Mouse (Mus musculus) A20 (cell line): ENCODE data around the gene Dnajc6.
A peak's percentile ranks its signal among the peaks of the same experiment; 100 is the strongest.

Experiments
- DNase-seq: peaks from one replicate; pipeline ENCODE4 v3.0.0-alpha.2; 2011; ENCODE audit warnings: low read depth, low spot score

Gene Dnajc6

DNA sequence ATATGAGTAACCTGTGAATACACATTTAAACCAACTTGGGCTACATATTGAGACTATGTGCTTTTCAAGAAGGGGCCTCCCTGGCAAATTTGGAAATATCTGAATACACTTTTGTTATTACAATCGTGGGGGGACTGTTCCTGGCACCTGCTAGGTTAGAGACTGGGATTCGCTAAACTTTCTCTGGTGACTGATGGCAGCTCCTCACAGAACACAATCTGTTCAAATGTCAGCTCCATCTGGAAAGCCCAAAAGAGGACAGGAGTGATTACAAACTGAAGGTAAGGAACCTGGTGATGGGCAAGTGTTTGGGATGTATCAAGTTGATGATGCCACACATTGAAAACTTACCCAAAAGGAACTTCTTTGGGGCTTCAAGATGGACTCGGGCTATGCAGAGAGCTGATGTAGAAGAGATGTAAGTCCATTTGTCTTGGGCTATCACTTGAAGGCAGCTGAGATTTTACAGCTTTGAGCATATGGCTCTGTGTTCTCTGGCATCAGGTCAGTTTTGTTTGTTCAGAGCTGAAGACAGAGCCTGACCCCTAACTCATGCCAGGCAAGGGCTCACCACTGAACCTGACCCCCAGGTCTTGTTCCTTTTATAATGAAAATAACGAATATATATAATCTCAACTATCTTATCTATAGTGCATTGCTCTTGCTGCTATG is 68.4 kb downstream of the Dnajc6 start:
- no peak for DNase-seq

DNA sequence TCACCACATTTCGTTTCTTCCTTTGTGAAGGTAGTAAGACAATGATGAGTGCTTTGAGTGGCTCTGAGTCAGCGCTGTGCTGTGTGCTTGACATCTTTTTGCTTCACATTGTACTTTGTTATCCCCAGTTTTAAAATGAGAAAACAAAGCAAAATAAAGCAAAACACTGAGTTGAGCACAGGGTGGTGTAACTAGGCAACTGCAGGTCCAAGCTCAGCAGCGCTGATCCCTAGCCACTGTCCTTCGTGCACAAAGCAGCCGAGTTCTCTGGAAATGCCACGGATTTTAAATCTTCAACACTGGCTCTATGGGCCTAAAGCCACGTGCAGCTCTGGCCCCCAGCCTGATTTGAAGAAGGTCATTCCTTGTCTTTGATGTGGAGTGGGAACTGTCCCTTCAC is 72.6 kb downstream of the Dnajc6 start:
- DNase-seq = no peak

GRCm38 (mm10) chr4:101572142-101572541 is 75.7 kb downstream of the Dnajc6 start:
- no peak for DNase-seq

DNA sequence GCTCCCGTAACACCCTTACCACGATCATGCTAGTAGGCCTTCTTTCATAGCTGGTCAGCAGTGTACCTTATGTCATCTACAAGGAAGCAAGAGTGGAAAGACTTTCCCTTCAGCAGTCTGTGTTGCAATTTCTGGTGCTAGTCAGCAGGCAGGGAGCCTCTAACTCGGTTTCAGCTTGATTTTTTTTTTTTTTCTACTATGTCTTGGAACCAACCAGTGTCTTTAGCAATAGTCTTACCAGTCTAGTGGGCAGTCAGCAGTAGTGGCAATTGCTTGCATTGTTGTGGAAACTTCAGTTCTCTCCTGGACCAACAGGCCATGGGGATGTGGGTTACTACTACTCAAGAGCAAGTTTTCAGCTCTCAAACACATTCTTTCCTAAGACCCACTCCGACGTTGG is 78.9 kb downstream of the Dnajc6 start:
- DNase-seq = no peak

DNA sequence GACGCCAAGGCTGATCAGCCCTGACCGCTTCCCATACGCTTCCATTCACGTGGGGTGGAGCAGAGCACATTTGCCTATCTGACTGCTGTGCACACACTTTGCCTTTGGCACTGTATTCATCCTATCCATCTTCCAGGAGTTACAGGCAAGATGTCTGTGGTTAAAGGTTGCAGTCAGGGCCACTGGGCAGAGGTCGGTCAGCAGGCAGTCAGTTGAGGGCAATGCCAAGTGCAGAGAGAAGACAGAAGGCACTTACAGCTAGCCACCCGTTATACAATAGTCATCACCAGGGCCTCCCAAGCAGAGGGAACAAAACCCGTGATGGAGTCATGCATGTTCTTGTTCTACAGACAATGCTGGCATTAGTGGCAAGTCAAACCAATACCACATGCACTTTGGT is 82.3 kb downstream of the Dnajc6 start:
- DNase-seq = no peak

DNA sequence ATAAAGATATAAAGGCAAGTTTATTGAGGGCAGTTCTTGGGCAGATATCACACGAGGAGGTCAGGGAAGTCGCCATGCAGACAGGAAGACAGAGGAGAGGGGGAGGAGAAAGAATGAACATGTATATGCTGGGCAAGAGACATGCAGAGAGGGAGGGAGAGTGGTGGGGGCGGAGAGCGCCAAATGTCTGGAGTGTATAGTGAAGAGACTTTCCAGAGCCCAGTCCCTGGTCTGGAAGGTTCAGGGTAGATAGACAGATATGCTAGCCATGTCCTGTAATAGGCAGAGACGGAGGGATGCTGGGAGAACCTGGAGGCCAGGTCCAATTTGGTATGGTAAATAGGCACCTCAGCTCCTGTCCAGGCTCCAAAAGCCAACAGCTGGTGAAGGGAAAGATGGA is 83.1 kb downstream of the Dnajc6 start:
- no peak for DNase-seq

DNA sequence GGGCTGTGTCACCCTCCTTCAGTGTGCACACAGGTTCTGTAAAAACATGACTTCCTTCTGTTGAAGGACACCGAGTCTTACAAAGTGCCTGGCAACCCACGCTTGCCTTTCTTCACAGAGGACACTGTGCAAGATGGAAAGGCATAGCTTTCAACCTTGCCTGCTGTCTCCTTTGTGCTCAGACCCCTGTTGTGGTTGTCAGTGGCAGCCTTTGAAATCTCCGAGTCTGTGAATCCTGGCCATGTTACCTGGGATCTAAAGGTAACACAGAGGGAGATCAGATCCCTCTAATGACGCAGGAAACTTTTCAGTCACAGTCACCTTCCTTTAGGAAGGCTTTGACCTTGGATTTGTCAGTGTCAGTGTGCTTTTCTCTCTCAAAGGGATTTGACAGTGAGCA is 84.7 kb downstream of the Dnajc6 start:
- DNase-seq = no peak

GRCm38 (mm10) chr4:101582882-101583281 is 86.4 kb downstream of the Dnajc6 start:
- no peak for DNase-seq

DNA sequence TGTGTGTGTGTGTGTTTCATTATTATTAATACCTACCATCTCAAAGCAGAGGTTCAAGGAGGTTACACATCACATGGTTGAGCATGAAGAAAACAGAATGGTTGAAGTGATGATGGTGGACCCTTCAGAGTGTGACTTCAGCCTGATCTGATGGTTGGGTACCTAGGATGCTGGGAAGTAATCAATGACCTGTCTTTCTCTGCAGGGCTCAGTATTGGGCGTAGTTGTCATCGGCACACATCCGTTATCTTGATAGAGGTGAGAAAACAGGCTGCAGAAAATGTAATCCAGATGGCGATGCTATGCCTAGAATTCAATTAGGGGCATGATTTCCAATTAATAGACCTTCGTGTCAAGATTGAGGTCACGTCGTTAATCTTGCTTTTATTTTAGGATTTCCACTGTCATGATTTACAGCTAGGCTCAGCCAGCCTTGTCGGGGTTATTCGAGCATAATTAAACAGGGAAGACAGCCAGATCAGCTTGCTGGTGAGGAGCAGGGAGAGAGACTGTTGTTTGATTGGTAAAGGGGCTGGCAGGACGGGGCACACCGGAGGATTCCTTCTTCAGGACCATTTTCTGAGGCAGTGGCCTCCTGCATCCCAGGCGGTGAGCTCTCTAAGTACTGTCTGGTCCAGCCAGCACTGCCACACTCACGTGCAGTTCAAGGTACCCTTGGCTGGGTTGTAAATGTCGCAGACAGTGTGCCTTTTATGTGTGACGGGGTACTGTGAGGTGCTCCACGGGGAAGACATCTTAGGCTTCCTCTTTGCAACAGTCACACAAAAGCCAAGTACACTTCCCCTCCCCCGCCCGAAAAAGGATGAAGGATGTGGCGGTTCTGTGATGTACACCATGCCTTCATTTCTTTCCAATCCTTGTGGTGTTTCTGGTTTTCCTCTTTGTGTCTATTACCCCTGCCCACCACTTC is 88.3 kb downstream of the Dnajc6 start:
- no peak for DNase-seq

- no peak for DNase-seq
Observed at GRCm38 (mm10) chr4:101585455-101586184, 89.2 kb downstream of the Dnajc6 start.

GRCm38 (mm10) chr4:101588932-101589331 is 92.5 kb downstream of the Dnajc6 start:
- no peak for DNase-seq

DNA sequence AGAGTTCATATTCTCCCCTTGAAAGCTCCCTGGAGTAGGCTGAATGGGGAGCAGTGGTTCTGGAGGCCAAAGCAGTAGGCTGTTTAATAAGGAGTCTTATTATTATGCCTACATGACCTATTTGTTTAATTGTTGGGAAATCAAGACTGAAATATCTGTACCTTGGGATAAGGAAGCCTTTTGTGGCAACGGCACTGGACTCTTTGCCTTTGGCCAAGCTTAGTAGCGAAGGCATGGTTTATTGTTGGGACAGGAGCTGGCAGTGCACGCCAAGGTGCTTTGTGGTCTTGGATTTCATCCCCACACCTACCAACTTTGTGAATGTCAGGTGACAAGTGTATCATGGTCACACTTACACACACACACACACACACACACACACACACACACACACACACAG is 93.3 kb downstream of the Dnajc6 start:
- no peak for DNase-seq

GRCm38 (mm10) chr4:101591400-101591799 is 95.0 kb downstream of the Dnajc6 start:
- no peak for DNase-seq

DNA sequence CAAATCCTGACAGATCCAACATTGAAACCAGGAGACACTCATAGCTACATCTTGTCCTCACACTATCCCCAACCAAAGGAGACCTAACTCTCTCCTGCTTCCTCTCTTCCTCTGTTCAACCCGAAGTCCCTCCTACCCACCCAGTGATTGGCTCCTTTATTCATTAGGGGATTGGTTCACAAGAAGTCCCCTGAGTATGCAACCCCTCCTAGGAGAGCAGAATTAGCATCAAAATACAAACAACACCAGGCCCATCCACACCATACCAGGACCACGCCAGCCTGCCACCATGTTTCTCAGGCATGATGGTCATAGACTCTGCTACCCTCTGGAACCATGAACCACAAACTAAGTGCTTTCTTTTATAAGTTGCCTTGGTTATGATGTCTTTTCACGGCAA is 96.0 kb downstream of the Dnajc6 start:
- DNase-seq = no peak

DNA sequence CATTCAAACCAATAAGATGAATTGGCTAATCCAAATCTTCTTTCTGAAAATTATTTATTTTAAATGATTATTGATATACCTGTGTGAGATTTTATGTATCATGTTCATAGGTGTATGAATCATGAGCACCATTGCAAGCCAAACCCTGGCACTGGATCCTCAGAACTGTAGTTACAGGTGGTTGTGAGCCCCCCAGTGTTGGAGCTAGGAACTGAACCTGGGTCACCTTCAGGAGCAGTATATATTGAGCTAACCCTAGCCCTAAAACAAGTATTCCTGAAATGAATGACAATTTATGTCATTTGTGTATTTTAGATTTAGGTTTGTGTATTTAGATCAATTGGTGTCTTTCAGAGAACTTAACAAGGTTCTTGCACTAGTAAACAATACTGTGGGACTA is 105.3 kb downstream of the Dnajc6 start:
- DNase-seq = peak; percentile 10

DNA sequence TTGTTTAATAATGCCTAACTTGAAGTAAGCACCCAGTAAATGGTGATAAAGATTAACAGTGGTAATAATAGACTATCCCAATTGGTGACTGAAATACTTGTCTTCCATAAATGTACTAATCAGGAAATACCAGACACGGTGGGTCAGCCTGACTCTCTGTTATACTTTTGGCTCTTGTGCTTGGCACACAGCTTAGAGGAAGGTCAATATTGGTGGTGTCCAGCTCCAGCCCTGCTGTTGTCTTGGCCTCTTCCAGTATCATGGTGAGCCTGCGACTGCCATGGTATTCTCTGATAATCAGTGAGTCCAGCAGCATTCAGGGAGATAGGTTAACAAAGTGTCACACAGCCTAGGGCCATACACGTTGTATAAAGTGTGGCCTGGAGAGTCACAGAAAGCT is 107.2 kb downstream of the Dnajc6 start:
- DNase-seq = no peak

DNA sequence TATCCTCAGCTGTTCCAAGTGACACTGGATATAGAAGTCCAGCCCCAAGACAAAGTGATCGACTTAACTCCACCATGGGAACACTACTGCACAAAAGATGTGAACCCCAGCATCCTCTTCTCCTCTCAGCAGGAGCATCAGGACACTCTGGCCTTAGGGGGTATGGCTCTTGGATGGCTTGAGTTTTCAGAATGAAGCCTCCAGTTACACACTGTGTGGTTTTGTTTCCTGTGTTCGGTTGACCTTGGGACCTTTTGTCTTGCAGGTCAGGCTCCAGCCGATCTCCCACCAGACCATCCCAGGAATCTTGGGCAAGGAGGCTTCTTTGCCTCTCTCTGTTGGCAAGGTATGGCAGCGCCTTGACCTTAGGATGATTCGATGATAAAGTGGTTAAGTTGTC is 120.1 kb downstream of the Dnajc6 start:
- no peak for DNase-seq

GRCm38 (mm10) chr4:101617742-101618141 is 121.3 kb downstream of the Dnajc6 start:
- no peak for DNase-seq

DNA sequence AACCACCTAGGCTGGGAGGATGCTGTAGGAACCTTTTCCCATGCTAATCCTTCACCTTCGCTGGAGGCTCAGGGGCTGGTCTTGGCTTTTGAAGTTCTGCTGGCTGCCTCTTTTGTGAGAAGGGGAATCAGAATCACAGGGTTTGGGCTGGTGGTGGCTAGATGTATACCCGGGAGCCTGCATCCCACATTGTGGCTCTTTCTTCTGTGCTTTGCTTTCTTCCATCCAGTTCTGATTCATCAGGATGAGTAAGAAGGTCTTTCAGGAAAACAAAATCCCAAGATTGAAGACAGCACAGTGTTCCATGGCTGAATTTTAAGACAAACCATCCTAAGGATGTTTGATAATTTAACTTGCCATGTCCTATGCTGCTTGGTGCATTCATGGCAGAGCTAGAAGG is 123.8 kb downstream of the Dnajc6 start:
- DNase-seq = no peak

DNA sequence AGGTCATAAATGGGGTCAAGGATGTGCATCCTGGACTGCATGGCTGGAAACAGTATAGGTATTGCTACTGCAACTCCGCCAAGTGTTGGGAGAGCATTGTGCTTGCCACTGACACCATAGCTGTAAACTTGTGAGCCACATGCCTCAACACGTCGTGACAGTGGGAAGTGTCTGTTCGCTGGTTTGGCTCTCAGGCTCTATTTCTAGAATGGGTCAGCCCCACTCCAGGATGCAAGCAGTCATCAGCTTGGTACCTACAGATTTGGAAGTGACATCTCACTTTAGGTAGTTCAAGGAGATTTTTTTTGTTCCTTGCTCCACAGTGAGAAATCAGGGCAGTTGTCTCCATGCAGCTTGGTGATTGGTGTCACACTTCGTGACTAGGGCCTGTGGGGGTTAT is 124.8 kb downstream of the Dnajc6 start:
- DNase-seq = no peak

DNA sequence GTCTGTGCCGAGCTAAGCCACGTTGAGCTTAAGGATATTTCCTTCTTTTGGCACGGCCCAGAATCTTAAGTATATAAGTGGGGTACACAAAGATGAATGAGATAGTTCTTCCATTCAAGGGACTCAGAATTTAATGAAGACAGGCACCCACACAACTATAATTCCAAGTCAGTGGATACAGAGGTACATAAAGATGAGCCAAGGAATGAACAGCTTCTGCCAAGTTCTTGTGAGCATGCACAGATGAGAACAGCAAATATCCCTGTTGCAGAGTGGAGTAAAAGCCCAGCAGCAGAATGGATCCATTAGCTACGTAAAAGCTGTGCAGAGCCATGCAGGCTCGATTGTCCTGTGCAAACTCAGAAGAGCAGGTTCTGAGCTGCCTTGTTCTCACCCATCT is 128.8 kb downstream of the Dnajc6 start:
- no peak for DNase-seq

DNA sequence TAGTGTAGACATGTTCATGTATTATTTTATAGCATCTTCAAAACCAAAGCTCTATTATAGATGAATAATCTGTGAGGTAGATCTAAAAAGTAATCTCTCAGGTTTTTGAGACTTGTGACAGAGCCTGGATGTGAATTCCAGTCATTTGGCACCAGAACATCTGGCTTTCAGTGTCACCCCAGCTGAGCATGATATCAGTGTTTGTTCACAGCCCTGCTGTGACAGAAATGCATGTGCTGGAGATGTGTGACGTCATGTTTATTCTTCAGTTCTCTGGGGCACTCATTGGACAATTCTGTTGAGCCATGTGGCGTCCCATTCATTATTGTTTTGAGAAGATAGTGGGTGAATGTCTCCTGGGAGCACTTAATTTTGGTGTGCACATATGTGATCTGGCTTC is 139.1 kb downstream of the Dnajc6 start:
- DNase-seq = no peak
